Mouse (Mus musculus): ENCODE results near the gene Gm5580. TPM values are rescaled to one million over a fixed set of nuclear protein-coding genes. Genes with fewer than 3 reads are reported as not detected.

The Gm5580 gene
- 0.05 TPM in 2 replicates for polyA plus RNA-seq (2012; rRNA removed)

DNA sequence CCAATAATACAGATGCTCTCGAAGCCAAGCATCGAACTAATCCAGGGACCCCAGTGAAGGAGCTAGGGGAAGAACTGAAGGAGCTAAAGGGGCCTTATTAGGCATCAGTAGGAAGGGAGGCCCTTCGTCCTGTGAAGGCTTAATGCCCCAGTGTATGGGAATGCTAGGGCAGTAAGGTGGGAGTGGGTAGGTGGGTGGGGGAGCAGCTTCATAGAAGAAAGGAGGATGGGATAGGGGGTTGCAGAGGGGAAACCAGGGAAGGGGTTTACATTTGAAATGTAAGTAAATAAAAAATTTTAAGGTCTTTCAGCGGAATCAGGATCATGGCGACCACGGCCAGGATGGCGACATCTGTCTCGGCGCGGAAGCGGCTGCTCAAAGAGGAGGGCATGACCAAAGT is at the start of gene Gm5580:
Gm5580 (plus strand) TSS at position 301 of the 400 bp plus-strand sequence.

DNA sequence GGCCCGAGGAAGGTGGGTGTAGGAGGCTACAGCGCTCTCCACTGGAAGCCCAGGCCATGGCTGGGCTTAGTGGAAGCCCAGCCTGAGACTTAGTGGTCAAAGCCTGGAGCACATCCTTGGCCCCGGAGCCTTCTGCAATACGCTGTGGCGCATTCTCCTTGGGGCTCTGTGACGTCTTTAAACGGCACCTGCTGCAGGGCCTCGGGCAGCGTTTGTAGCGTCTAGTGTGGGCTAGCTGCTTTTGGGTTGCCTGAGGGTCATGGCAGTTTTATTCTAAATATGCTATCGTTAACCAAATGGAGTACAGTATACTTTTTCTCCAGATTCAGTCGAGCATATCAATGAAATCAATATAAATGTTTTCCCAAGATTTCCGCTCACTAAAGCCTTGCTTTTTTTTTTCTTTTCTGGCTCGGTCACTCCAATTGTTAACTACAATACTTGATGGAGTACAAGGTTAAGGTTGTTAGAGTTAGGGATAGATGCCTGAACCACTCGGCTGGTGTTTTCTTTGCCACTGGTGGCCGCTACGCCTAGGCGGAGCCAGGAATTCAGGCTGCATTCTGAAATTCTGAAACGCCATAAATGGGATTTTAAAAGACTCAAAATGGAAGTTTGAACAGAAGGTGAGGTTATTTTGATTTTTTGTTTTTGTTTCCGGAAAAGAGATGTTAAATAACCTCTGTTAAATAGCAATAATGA is 44.5 kb upstream of the Gm5580 start, which contains the start of gene Olfr212:
Olfr212 (plus strand) TSS at position 215 of the 702 bp plus-strand sequence.

DNA sequence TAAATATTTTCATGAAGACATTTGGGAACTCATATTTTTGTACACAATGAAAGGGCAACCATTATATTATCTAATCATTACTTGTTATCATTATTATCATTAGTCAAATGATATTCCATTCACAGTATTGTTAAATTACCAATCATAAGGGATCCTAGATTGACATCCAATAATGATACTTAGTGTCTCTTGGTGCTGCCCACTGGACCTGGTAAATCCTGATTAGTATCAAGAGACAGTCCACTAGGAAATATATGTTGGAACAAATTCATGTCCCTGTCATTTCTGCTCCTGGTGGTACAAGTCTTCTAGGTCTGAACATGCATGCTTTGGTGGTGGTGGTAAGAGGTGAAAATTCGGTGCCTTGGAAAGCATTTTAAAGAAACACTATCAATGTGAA is 12.8 kb upstream of the Gm5580 start, which contains the start of gene Olfr213:
Olfr213 (plus strand) TSS at position 301 of the 400 bp plus-strand sequence.

DNA sequence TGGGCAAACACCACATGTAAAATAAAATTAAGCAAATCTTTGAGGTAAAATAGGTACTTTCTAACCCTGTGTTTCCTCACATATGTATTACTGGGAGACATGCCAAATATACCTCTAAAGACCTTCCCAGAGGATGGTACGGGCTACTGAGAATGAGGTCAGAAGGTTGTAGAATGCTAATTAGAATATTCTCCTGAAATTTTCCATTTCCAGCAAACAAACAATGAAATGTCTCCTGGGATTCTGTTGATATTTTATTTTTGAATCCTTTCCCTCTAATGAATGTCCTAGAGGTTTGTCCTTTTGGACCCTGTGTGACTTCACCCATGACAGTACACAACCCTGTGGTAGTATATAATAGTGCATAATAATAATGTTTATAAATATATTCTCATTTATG is 3.0 kb downstream of the Gm5580 start, which contains the start of gene Olfr214:
Olfr214 (plus strand) TSS at position 301 of the 400 bp plus-strand sequence.

DNA sequence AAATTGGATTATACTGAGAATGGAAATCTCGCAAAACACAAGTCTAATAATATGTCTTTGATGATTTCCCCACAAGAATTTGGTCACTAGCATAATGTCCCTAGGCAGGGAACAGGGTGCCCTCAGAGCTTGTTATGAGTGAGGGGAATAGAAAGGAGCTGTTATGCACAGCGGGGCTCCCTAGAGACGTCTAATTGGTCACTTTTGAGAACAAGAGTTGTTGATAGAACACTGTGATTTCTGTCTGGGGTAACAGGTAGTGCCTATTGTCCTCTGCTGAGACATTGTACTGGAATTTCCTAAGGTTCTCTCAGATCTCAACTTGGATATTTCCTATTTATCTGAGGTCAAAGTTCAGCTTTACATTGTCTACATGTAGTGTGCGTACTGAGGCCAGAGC is 33.2 kb downstream of the Gm5580 start, which contains the start of gene Olfr215:
Olfr215 (minus strand) TSS at position 101 of the 400 bp plus-strand sequence.

Other genes with a start within 250 kb of the Gm5580 start
- 78.4 and 104 TPM in 2 replicates for gene March8, start 213.1 kb upstream of the Gm5580 start, polyA plus RNA-seq (2012; rRNA removed)
- 1.1 and 1.5 TPM in 2 replicates for gene Alox5, start 90.0 kb upstream of the Gm5580 start, polyA plus RNA-seq (2012; rRNA removed)
- not detected in 2 replicates for gene Olfr211, start 62.0 kb upstream of the Gm5580 start, polyA plus RNA-seq (2012; rRNA removed)
- gene Olfr212, start 44.6 kb upstream of the Gm5580 start, polyA plus RNA-seq (2012; rRNA removed) = not detected in 2 replicates
- not detected in 2 replicates for gene Olfr213, start 12.7 kb upstream of the Gm5580 start, polyA plus RNA-seq (2012; rRNA removed)
- gene Olfr214, start 3.1 kb downstream of the Gm5580 start, polyA plus RNA-seq (2012; rRNA removed) = not detected in 2 replicates
- gene Olfr215, start 33.1 kb downstream of the Gm5580 start, polyA plus RNA-seq (2012; rRNA removed) = not detected in 2 replicates
- gene Zfp422, start 77.9 kb downstream of the Gm5580 start, polyA plus RNA-seq (2012; rRNA removed) = 10.5 and 11.3 TPM in 2 replicates
- 4.0 and 4.3 TPM in 2 replicates for gene Depp1, start 99.5 kb downstream of the Gm5580 start, polyA plus RNA-seq (2012; rRNA removed)
- 1.5 and 2.5 TPM in 2 replicates for gene Rassf4, start 122.8 kb downstream of the Gm5580 start, polyA plus RNA-seq (2012; rRNA removed)
- gene Tmem72, start 165.8 kb downstream of the Gm5580 start, polyA plus RNA-seq (2012; rRNA removed) = under 0.01 and 0.01 TPM in 2 replicates